Mouse (Mus musculus): ENCODE measurements around the gene Man2a1.

DNA sequence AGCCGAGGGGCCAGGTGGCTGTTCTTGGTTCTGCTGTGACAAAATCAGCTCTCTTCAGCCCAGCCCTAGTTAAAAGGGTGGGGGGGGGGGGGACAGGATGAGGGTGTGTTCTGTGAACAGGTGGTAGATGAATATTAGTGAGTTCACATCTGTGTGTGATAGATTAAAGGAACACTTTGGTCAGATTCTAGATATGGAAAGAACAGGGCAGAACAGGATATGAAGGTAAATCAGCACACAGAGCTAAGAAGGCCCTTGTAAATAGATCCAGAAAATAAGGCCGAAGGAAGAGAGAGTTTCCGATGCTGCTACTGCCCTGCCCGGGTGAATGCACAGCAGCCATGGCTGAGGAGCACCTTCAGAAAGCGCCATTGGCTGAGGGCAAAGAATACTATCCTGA, 154.7 kb downstream of the Man2a1 start:
- no peak for TF ChIP-seq CTCF (IDR thresholded peaks at IDR 0.05; ENCODE audit: low read depth)
- TF ChIP-seq EP300 (IDR thresholded peaks at IDR 0.05; ENCODE audit: low read depth): no peak

Data from liver, postnatal 0 days (tissue).